In genomic region chr1:83064851-83065250, GRCm38 (mm10) we compare ENCODE assay signal across 10 mouse cellular contexts. TPM values are rescaled to one million over a fixed set of nuclear protein-coding genes. Genes with fewer than 3 reads are reported as not detected.
DNase-seq lines count a peak whose midpoint lies in the region; ATAC-seq and TF ChIP-seq lines count a peak whose summit lies in the region.
"Had no signal": no experiment of that assay in that cellular context is flagged by ENCODE, and none has a peak within 500 bp of the region (broad histone marks: within the 10 kb centered on the region; RNA-seq: fewer than 3 reads in every experiment).

No protein-coding gene starts in this region.

- WGBS in forebrain, embryonic 11.5 days, result 20% methylated on average over 3 of the region's 3 CpGs
- WGBS in forebrain, embryonic 13.5 days, result 31% methylated on average over 3 of the region's 3 CpGs
- WGBS in liver, postnatal 0 days (ENCODE audit: insufficient replicate concordance), result 18% methylated on average over 3 of the region's 3 CpGs
- WGBS in liver, embryonic 12.5 days (ENCODE audit: insufficient replicate concordance), result 10% methylated on average over 3 of the region's 3 CpGs

- H3K4me1 ChIP-seq in forebrain, embryonic 11.5 days (replicated peaks; ENCODE audit: control insufficient read depth, insufficient read depth, low read length), result no peaks in the 10 kb centered on the region
- H3K4me1 ChIP-seq in forebrain, embryonic 13.5 days, result no peaks in the 10 kb centered on the region
- no peaks in the 10 kb centered on the region for H3K4me1 ChIP-seq in liver, postnatal 0 days (ENCODE audit: insufficient read depth)
- no peaks in the 10 kb centered on the region for H3K4me1 ChIP-seq in liver, embryonic 12.5 days
- H3K4me1 ChIP-seq: neural tube, embryonic 13.5 days had no signal

- H3K4me3 ChIP-seq in forebrain, embryonic 11.5 days (ENCODE audit: low read depth, low read length), result no peak overlapping the region
- no peak overlapping the region for H3K4me3 ChIP-seq in forebrain, embryonic 13.5 days
- H3K4me3 ChIP-seq in liver, postnatal 0 days (ENCODE audit: low read depth, low read length), result no peak overlapping the region
- no peak overlapping the region for H3K4me3 ChIP-seq in liver, embryonic 12.5 days
- H3K4me3 ChIP-seq: neural tube, embryonic 13.5 days had no signal

- H3K27me3 ChIP-seq in forebrain, embryonic 11.5 days (ENCODE audit: control insufficient read depth, insufficient read depth, low read length), result no peaks in the 10 kb centered on the region
- H3K27me3 ChIP-seq in forebrain, embryonic 13.5 days, result no peaks in the 10 kb centered on the region
- H3K27me3 ChIP-seq in liver, postnatal 0 days (ENCODE audit: insufficient read depth, low read length), result no peaks in the 10 kb centered on the region
- H3K27me3 ChIP-seq in liver, embryonic 12.5 days (replicated peaks), result no peaks in the 10 kb centered on the region
- H3K27me3 ChIP-seq: neural tube, embryonic 13.5 days had no signal

- no peak overlapping the region for H3K4me2 ChIP-seq in forebrain, embryonic 11.5 days (ENCODE audit: low read depth, low read length, severe bottlenecking)
- no peak overlapping the region for H3K4me2 ChIP-seq in forebrain, embryonic 13.5 days
- H3K4me2 ChIP-seq in liver, postnatal 0 days (ENCODE audit: low read depth, low read length), result no peak overlapping the region
- H3K4me2 ChIP-seq in liver, embryonic 12.5 days, result no peak overlapping the region
- H3K4me2 ChIP-seq: neural tube, embryonic 13.5 days had no signal

- H3K9me3 ChIP-seq in forebrain, embryonic 11.5 days (ENCODE audit: control insufficient read depth, low read length), result no peaks in the 10 kb centered on the region
- no peaks in the 10 kb centered on the region for H3K9me3 ChIP-seq in forebrain, embryonic 13.5 days (replicated peaks)
- H3K9me3 ChIP-seq in liver, postnatal 0 days (ENCODE audit: low read length), result no peaks in the 10 kb centered on the region
- no peaks in the 10 kb centered on the region for H3K9me3 ChIP-seq in liver, embryonic 12.5 days (replicated peaks)
- H3K9me3 ChIP-seq: neural tube, embryonic 13.5 days had no signal

- TF ChIP-seq CTCF in liver, postnatal 0 days (IDR thresholded peaks at IDR 0.05; ENCODE audit: low read depth), result peak; percentile 65

- ATAC-seq in forebrain, embryonic 11.5 days (replicated peaks; ENCODE audit: low FRiP score), result 0 out of 2 replicates have a peak, but pooled peaks have one; percentile 39
- no peak; the same call in 1 of the 2 replicates for ATAC-seq in forebrain, embryonic 13.5 days
- ATAC-seq in liver, postnatal 0 days, result no peak
- ATAC-seq in liver, embryonic 12.5 days, result no peak
- ATAC-seq in megakaryocyte progenitor cell, adult 5-6 weeks (replicated peaks; ENCODE audit: poor library complexity), result peak; percentile 55; the same call in 1 of the 2 replicates

- no peaks in the 10 kb centered on the region for H3K36me3 ChIP-seq in forebrain, embryonic 11.5 days (ENCODE audit: control insufficient read depth, insufficient read depth, low read length)
- no peaks in the 10 kb centered on the region for H3K36me3 ChIP-seq in forebrain, embryonic 13.5 days (ENCODE audit: poor library complexity, severe bottlenecking)
- H3K36me3 ChIP-seq in liver, postnatal 0 days (replicated peaks; ENCODE audit: insufficient read depth, low read length), result no peaks in the 10 kb centered on the region
- no peaks in the 10 kb centered on the region for H3K36me3 ChIP-seq in liver, embryonic 12.5 days
- H3K36me3 ChIP-seq: neural tube, embryonic 13.5 days had no signal

- TF ChIP-seq EP300 in liver, postnatal 0 days (IDR thresholded peaks at IDR 0.05; ENCODE audit: low read depth), result no peak

- DNase-seq in forebrain, embryonic 11.5 days (ENCODE audit: low spot score), result no peak
- no peak for DNase-seq in liver, postnatal 0 days
- peak; percentile 60 for DNase-seq in embryo, embryonic 10 days (ENCODE audit: low spot score)
- no peak for DNase-seq in testis, postnatal 14 days (ENCODE audit: low spot score)
- DNase-seq in left cerebral cortex, postnatal 4 days, result no peak

- no peak overlapping the region for H3K9ac ChIP-seq in forebrain, embryonic 11.5 days (ENCODE audit: low read length)
- H3K9ac ChIP-seq in forebrain, embryonic 13.5 days, result no peak overlapping the region
- no peak overlapping the region for H3K9ac ChIP-seq in liver, postnatal 0 days (replicated peaks)
- no peak overlapping the region for H3K9ac ChIP-seq in liver, embryonic 12.5 days
- H3K9ac ChIP-seq: neural tube, embryonic 13.5 days had no signal

- H3K27ac ChIP-seq in forebrain, embryonic 11.5 days (ENCODE audit: low read depth, low read length), result no peak overlapping the region
- no peak overlapping the region for H3K27ac ChIP-seq in forebrain, embryonic 13.5 days
- no peak overlapping the region for H3K27ac ChIP-seq in liver, postnatal 0 days (ENCODE audit: low read depth)
- no peak overlapping the region for H3K27ac ChIP-seq in liver, embryonic 12.5 days
- H3K27ac ChIP-seq: neural tube, embryonic 13.5 days had no signal

- intact Hi-C loops in left cerebral cortex, postnatal 4 days (cut with DNase I), result no loop called here

RNA-seq across cellular contexts. Expression of gene Krtap28-13, which starts 4.1 kb away (rescaled TPM):
- polyA plus RNA-seq in forebrain, embryonic 11.5 days (2014; fragmentation: Nextera tagmentation; extraction: Ambion mirVana), result not detected in 2 replicates
- polyA plus RNA-seq in forebrain, embryonic 13.5 days (2015; fragmentation: Nextera tagmentation; extraction: Ambion mirVana), result not detected in 2 replicates
- polyA plus RNA-seq in liver, postnatal 0 days (2015; fragmentation: Nextera tagmentation; extraction: Ambion mirVana), result not detected in 2 replicates
- polyA plus RNA-seq in liver, embryonic 12.5 days (2016; fragmentation: Nextera tagmentation; extraction: Ambion mirVana), result not detected in 2 replicates
- total RNA-seq in megakaryocyte progenitor cell, adult 5-6 weeks (2015), result not detected in 2 replicates
- total RNA-seq in megakaryocyte progenitor cell, adult 5-6 weeks (2017), result not detected in 2 replicates
- total RNA-seq in left cerebral cortex, postnatal 4 days (2021), result not detected
- polyA plus RNA-seq: heart, embryonic 16.5 days; neural tube, embryonic 13.5 days had no signal

RNA-seq across cellular contexts. Expression of gene A030005K14Rik, which starts 5.7 kb away (rescaled TPM):
- not detected in 2 replicates for polyA plus RNA-seq in forebrain, embryonic 11.5 days (2014; fragmentation: Nextera tagmentation; extraction: Ambion mirVana)
- not detected in 2 replicates for polyA plus RNA-seq in forebrain, embryonic 13.5 days (2015; fragmentation: Nextera tagmentation; extraction: Ambion mirVana)
- not detected in 2 replicates for polyA plus RNA-seq in liver, postnatal 0 days (2015; fragmentation: Nextera tagmentation; extraction: Ambion mirVana)
- not detected in 2 replicates for polyA plus RNA-seq in liver, embryonic 12.5 days (2016; fragmentation: Nextera tagmentation; extraction: Ambion mirVana)
- total RNA-seq in megakaryocyte progenitor cell, adult 5-6 weeks (2015), result not detected in 2 replicates
- total RNA-seq in megakaryocyte progenitor cell, adult 5-6 weeks (2017), result not detected in 2 replicates
- not detected for total RNA-seq in left cerebral cortex, postnatal 4 days (2021)
- polyA plus RNA-seq: heart, embryonic 16.5 days; neural tube, embryonic 13.5 days had no signal

RNA-seq across cellular contexts. Expression of gene Gm47969, which starts 20.1 kb away (rescaled TPM):
- not detected in 2 replicates for polyA plus RNA-seq in forebrain, embryonic 11.5 days (2014; fragmentation: Nextera tagmentation; extraction: Ambion mirVana)
- not detected in 2 replicates for polyA plus RNA-seq in forebrain, embryonic 13.5 days (2015; fragmentation: Nextera tagmentation; extraction: Ambion mirVana)
- not detected in 2 replicates for polyA plus RNA-seq in liver, postnatal 0 days (2015; fragmentation: Nextera tagmentation; extraction: Ambion mirVana)
- not detected in 2 replicates for polyA plus RNA-seq in liver, embryonic 12.5 days (2016; fragmentation: Nextera tagmentation; extraction: Ambion mirVana)
- not detected in 2 replicates for total RNA-seq in megakaryocyte progenitor cell, adult 5-6 weeks (2015)
- total RNA-seq in megakaryocyte progenitor cell, adult 5-6 weeks (2017), result not detected in 2 replicates
- not detected for total RNA-seq in left cerebral cortex, postnatal 4 days (2021)
- polyA plus RNA-seq: heart, embryonic 16.5 days; neural tube, embryonic 13.5 days had no signal

RNA-seq across cellular contexts. Expression of gene Krtap28-10, which starts 22.6 kb away (rescaled TPM):
- polyA plus RNA-seq in forebrain, embryonic 11.5 days (2014; fragmentation: Nextera tagmentation; extraction: Ambion mirVana), result not detected in 2 replicates
- polyA plus RNA-seq in forebrain, embryonic 13.5 days (2015; fragmentation: Nextera tagmentation; extraction: Ambion mirVana), result not detected in 2 replicates
- polyA plus RNA-seq in liver, postnatal 0 days (2015; fragmentation: Nextera tagmentation; extraction: Ambion mirVana), result not detected in 2 replicates
- polyA plus RNA-seq in liver, embryonic 12.5 days (2016; fragmentation: Nextera tagmentation; extraction: Ambion mirVana), result not detected in 2 replicates
- not detected in 2 replicates for total RNA-seq in megakaryocyte progenitor cell, adult 5-6 weeks (2015)
- not detected in 2 replicates for total RNA-seq in megakaryocyte progenitor cell, adult 5-6 weeks (2017)
- total RNA-seq in left cerebral cortex, postnatal 4 days (2021), result not detected
- polyA plus RNA-seq: heart, embryonic 16.5 days; neural tube, embryonic 13.5 days had no signal

RNA-seq across cellular contexts. Expression of gene Slc19a3, which starts 26.6 kb away (rescaled TPM):
- 0.40 and 0.48 TPM in 2 replicates for polyA plus RNA-seq in forebrain, embryonic 11.5 days (2014; fragmentation: Nextera tagmentation; extraction: Ambion mirVana)
- 0.35 and 0.59 TPM in 2 replicates for polyA plus RNA-seq in forebrain, embryonic 13.5 days (2015; fragmentation: Nextera tagmentation; extraction: Ambion mirVana)
- polyA plus RNA-seq in liver, postnatal 0 days (2015; fragmentation: Nextera tagmentation; extraction: Ambion mirVana), result not detected in 2 replicates
- polyA plus RNA-seq in liver, embryonic 12.5 days (2016; fragmentation: Nextera tagmentation; extraction: Ambion mirVana), result 0.15 and 0.33 TPM in 2 replicates
- not detected in 2 replicates for total RNA-seq in megakaryocyte progenitor cell, adult 5-6 weeks (2015)
- not detected in 2 replicates for total RNA-seq in megakaryocyte progenitor cell, adult 5-6 weeks (2017)
- under 1 TPM; 0.64 to 0.94 TPM for total RNA-seq in left cerebral cortex, postnatal 4 days (2021)

Comparison
In these comparisons a context has a peak if more than half of its experiments do, and no peak if none do; other contexts are left out.
1. ATAC-seq: peak in forebrain, embryonic 11.5 days (single experiment) and megakaryocyte progenitor cell, adult 5-6 weeks (single experiment); none in forebrain, embryonic 13.5 days (single experiment), liver, postnatal 0 days (single experiment) and liver, embryonic 12.5 days (single experiment).